Mouse (Mus musculus) T-helper 17 cell (primary cell): ENCODE measurements at regions not wholly inside any gene's neighbourhood (a gene's known extent, or its start where the extent isn't known, plus 50 kb on each side); places are given as distances from the start of the nearest gene placed in this dataset.

Experiments
- in situ Hi-C, 2 experiments: fragments of 300-600 bp; cut with MboI, MseI; formaldehyde crosslinking; loops; 1 replicate in 1 of 2; 2 replicates in 1 of 2; pipeline ENCODE4 v1.15.1; 2025; ENCODE audit warnings: high pct_unique_total_duplicates in 2 of 2

GRCm38 (mm10) chr13:47846713-47847112, 414.3 kb upstream of the Id4 start:
- in situ Hi-C loops: no loop called here

GRCm38 (mm10) chr13:47848371-47849188, 412.4 kb upstream of the Id4 start:
- in situ Hi-C loops: no loop called here

- in situ Hi-C loops: no loop called here
These were observed 405.5 kb upstream of the Id4 start for GRCm38 (mm10) chr13:47855422-47856108.

- in situ Hi-C loops: no loop called here
These were observed 402.1 kb upstream of the Id4 start for GRCm38 (mm10) chr13:47858946-47859345.

- in situ Hi-C loops: no loop called here
These were observed 400.7 kb upstream of the Id4 start for GRCm38 (mm10) chr13:47860316-47860715.

- in situ Hi-C loops: no loop called here
These were observed 398.1 kb upstream of the Id4 start for GRCm38 (mm10) chr13:47862896-47863295.

- in situ Hi-C loops: no loop called here
These were observed 392.4 kb upstream of the Id4 start for GRCm38 (mm10) chr13:47868656-47869055.

- in situ Hi-C loops: no loop called here
These were observed 391.1 kb upstream of the Id4 start for GRCm38 (mm10) chr13:47869670-47870532.

- in situ Hi-C loops: no loop called here
These were observed 388.4 kb upstream of the Id4 start for GRCm38 (mm10) chr13:47872645-47873044.

- in situ Hi-C loops: no loop called here
These were observed 368.5 kb upstream of the Id4 start for GRCm38 (mm10) chr13:47892569-47892968.

- in situ Hi-C loops: no loop called here
These were observed 366.7 kb upstream of the Id4 start for GRCm38 (mm10) chr13:47894331-47894730.

GRCm38 (mm10) chr13:47895256-47895655, 365.8 kb upstream of the Id4 start:
- in situ Hi-C loops: no loop called here

GRCm38 (mm10) chr13:47896646-47897045, 364.4 kb upstream of the Id4 start:
- in situ Hi-C loops: no loop called here

- in situ Hi-C loops: no loop called here
These were observed 351.0 kb upstream of the Id4 start for GRCm38 (mm10) chr13:47909851-47910530.

GRCm38 (mm10) chr13:47910531-47910910, 350.5 kb upstream of the Id4 start:
- in situ Hi-C loops: no loop called here

GRCm38 (mm10) chr13:47916456-47916855, 344.6 kb upstream of the Id4 start:
- in situ Hi-C loops: no loop called here

- in situ Hi-C loops: no loop called here
These were observed 343.7 kb upstream of the Id4 start for GRCm38 (mm10) chr13:47917370-47917769.

GRCm38 (mm10) chr13:47921044-47921443, 340.0 kb upstream of the Id4 start:
- in situ Hi-C loops: no loop called here

GRCm38 (mm10) chr13:47940696-47941095, 320.3 kb upstream of the Id4 start:
- in situ Hi-C loops: no loop called here

GRCm38 (mm10) chr13:47942368-47942787, 318.6 kb upstream of the Id4 start:
- in situ Hi-C loops: no loop called here

- in situ Hi-C loops: no loop called here
These were observed 317.4 kb upstream of the Id4 start for GRCm38 (mm10) chr13:47943645-47944044.
